Mouse (Mus musculus) right cerebral cortex, postnatal 10 days (tissue): Measurements from ENCODE around the gene Atp5l.

ENCODE experiments used
- DNase-seq, 2 experiments: peaks; one replicate each; pipeline ENCODE4 v3.0.0; 2021; ENCODE audit warnings: low spot score in 2 of 2

Gene Atp5l

DNA sequence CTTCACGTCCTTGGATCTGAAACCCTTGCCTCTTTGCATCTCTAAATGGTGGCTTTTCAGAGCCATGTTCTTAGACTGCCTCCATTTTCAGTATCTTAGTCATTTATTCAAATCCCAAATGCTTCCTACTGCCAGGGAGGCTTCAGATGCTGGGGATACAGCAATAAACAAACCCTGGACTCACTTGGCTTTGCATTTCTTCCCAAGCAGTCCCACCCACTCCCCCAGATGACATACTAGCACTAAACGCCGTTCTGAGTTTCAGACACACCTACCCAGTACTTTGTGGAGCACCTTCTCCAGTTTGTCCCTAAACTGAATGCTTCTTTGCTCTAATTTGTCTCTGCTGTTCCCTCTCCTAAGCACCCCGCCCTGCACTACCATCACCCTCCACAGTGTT lies 23.5 kb downstream of the Atp5l start:
- no peak for DNase-seq

DNA sequence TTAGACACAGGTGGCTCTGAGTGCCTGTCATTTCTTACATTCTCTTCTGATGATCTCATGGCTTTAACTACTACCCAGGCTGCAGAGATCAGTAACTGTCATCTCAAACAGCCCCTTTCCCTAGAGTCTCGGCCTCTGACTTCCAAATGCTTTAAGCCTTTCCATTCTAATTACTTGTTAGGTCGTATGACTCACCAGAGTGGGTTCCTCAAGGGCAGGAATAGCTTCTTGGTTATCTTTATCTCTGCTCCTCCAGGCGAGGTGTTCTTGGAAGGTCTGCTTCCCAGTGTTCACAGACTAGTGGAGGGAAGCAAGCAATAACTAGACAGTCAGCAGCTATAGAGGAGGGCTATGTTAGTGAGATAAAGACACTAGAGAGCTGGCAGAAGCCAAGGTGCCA lies 27.9 kb downstream of the Atp5l start:
- no peak for DNase-seq

DNA sequence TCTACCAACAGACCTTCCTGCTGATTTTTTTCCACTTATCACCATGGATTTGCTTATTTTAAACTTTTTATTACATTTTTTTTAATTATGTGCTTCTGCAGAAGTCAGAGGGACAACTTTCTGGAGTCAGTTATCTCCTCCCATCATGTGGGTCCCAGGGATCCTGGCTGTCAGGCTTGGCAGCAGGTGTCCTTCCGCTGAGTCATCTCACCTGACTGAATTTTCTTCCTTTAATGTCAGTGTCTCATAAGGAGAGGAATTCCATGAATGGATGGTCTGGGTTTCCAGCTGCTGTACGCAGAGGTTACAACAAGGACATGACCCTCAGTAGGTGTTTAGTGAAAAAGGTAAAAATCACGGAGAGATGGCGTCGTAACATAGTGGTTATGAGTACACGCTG lies 29.3 kb downstream of the Atp5l start:
- DNase-seq = no peak

DNA sequence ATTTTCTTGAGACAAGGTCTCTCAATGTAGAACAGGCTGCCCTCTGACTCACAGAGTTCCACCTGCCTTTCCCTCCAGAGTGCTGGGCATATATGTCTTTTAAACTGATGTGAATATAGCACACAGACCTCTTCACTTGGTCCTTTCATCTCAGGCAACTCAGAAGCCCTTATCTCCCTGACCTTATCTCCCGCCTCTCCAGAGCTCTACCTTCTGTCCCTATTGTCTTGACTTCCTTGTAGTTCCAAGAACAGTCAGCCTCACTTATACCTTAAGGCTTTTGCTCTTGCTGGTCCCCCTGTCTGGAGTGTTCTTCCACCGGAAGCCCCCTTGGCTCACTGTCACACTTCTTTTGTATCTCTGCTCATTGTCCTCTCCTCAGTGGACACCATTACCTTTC lies 30.4 kb downstream of the Atp5l start:
- no peak for DNase-seq

DNA sequence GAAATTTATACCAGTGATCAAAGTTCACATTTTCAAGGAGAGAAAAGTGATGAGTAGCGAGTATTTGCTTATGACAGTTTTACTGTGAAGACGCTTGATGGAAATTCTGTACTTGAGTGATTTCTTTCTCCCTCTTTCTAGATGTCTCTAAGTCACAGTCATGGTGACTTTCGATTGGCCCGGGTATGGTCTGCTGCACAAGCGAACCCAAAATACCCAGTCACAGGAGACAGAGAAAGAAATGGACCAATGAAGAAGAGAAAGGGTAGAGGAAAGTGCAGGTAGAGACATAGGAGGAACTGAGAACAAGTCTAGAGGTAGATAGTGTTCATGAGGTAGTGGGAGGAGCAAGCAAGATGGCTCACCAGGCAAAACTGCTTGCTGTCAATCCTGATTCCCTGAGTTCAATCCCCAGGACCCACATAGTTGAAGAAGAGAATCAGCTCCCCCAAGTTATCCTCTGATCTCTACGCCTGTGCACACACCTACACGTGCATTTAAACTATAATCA lies 32.4 kb downstream of the Atp5l start:
- no peak for DNase-seq

DNA sequence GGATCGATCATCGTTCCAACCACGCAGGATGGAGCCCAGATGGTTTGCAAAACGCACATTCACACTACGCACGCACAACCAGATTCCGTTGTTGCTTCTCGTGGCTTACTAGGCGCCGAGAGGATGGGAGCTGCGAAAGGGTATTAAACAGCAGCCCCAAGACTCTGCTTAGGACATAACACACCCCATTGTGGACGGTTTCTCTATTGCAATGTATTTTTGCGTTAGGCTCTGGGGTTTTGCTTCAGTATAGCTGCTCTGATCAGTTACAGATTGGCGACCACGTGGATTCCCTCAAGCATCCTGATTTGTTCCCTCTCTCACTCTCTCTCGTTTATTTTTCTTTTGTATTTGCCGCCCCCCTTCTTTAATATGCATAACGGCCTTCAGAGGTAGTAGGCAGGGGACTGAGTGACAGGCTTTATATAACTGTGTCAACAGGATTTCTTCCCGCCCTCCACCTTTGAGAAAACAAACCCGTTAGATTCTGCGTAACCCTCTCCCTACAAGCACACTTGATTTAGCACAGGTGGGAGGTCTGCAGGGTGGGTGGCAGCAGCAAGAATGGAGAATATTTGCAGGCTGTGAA lies 37.5 kb downstream of the Atp5l start:
- DNase-seq = peak; percentile 72 to 80

DNA sequence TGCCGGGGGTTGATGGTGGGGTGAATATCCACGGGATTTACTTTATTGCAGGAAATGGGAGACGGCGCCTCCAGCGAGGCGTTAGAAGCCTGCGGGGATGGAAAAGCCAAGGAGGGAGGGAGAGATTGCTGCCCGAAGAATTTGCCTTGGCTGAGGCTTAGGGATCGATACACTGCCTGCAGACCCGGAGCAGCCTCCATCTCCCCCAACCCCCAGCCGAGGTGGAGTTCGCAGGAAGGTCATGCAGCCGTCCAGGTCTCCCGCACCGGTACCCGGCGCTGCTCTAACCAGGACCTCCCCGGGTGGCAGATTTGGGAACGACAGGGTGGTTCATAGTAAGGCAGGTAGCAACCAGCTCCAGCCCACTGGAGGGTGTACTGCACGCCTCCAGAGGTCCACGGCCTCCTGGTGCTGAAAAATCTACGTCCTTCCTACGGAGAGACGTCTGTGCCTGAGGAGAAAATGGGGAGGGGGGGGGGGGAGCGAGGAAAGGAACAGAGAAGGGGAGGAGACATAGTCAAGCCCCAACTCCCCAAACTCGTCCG lies 38.0 kb downstream of the Atp5l start:
- DNase-seq = peak; percentile 68 to 77

DNA sequence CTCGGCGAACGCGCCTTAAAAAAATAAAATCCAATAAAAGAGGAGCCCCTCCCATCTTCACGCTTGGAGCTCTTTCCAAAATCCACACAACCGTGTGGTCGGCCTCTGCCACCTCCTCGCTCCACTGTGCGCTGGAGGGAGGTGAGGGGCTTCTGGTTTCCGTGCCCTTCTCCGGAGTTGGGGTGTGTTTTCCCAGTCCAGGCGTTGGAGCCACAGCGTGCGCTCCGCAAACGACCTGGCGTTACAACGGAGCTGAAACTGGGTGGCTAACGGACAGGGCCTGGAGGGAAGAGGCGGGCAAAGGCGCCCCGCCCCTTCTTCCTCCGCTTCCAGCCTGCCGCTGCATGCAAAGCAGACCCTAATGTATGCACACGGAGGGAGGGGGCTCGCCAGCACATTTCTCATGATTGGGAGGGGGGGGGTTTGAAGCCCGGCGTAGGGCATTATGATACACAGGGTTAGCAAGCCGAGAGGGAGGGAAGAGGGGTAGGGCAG lies 38.6 kb downstream of the Atp5l start:
- peak; percentile 89 to 91 for DNase-seq

DNA sequence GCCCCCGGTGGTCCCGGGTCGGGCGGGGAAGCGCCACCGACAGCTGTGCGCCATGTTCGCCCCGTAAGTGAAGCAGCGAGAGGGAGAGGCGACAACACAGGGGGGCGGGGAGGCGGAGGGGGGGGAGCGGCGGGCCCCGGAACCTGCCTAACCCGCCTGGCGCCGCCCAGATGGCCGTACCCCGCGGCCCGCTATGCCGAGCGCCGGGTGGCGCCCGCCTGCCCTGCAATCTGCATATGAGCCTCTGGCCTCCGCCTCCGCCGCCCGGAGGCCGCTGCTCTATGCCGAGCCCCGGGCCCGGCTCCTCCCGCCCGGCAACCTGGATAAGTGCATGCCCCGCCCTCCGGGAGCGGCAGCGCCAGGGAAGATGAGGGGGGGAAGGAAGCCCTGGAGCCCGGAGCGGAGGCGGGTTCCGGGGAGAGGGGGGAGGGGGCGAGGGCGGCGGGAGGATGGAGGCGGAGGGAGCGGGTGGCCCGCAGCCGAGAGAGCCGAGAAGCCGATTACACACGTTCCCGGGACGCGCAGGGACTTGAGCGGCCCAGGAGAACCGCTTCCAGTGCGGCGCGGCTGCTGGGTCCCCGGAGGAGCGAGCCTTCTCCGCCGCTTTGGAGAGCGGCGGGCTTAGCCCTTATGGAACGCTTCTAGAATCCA lies 39.2 kb downstream of the Atp5l start, which contains the start of gene Kmt2a:
TSS of gene Kmt2a (minus strand) at position 76 of the 651 bp plus-strand sequence.
- DNase-seq = peak; percentile 97 to 98

DNA sequence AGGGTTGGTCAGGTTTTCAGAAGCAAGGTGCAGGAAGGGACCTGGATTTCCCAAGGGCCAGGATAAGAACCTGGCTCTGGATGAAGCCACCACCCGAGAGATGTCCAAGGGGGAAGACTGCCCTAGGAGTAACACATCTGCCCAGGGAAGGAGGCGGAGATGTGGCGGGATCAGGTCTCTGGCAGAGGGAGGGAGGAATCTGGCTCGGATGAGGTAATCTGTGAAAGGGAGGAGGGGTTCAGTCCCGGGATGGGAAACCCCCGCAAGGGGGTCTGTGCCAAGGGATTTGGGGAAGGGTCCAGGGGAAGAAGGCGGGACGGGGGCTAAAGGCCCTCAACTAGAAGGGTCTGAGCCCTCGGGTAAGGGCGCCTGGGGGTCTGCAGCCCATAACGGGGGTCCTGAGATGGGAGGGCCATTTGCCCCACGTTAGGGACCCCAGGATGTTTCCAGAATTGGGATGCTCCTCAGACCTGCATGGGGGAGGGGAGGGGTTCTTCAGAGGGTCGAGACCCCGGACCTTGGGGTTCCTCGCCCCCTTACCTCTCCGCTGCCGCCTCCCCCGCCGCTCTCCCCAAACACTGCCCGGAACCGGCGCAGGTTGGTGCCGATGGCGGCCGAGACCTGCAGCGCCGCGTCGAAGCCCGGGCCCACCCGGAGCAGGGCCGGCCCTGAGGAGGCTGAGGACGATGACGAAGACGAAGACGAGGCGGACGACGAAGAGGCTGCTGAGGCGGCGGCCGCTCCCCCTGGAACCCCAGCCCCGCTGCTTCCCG lies 40.0 kb downstream of the Atp5l start:
- peak; percentile 56 to 57 for DNase-seq

DNA sequence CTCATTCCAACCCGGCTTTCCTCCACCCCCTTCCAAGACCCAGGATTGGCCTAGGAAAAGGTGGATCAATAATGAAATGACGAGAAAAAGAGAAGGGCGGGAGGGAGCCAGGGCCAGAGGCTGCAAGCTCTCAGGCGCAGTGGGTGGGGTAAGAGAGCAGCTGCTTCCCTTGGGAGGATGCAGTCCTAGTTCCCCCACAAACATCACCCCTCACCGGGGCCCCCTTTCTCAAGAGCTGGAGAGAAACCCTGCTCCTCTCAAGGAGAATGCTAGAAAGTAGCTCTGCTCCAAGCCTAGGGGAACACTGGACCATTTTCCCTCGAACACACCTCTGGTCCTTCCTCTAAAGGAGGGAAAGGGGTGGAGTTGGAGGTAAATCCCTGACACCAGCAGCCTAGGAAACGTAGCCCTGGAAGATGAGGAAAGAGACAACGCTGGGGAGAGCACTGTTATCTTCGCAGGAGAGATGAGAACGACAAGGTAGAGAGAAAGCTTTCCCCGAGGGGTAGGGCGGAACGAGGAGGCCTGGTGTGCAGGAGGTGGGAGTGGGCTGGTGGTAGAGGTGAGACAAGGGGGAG lies 40.8 kb downstream of the Atp5l start:
- DNase-seq = no peak

DNA sequence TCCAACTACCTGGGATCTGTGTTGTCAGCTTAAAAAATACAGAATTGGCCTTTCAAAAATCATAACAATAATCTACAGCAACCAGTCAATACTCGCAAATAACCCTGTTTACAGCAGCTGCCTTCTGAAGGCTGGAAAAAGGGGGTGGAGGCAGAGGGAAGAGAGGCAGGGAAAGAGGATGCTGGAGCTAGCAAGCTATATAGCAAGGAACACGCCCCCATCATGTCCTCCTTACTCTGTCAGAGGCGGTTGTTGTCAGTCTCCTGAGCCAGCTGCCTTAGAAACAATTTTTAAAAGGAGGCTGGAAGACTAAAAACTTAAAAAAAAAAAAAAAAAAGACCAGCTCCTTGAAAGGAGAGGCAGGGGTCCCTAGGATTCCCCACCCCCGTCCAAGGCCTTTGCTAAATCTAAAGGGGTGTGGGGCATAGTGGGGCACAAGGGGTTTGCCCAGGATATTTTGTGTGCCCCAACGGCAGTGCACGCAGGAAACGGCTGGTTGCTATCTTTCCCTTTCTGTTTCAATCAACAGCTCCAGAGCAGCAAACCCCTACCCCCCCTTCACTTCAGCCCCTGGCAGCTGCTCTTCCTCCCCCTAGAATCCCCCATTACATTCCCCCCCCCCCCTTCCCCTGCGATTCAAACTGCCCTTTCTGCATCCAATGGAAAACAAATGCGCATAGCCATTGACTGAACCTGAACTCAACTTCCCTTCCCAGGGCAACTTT lies 41.6 kb downstream of the Atp5l start:
- no peak for DNase-seq

DNA sequence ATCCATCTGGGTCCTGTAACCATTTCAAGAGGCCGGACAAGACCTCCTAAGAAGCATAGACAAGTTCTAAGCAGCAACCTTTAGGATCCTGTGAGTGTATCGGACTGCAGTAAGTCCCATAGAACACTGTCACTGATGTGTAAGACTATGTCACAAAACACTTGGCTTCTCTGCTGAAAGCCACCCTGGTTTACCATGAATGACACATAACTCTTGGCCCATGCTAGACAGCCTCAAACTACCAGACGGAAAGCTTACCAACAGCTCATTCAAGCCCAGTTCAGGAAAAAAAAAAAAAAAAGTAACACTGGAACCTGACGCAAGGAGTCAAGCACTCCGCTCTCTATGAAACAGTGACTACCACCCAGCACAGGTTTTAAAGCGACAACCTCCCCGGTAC lies 42.9 kb downstream of the Atp5l start:
- DNase-seq = no peak

DNA sequence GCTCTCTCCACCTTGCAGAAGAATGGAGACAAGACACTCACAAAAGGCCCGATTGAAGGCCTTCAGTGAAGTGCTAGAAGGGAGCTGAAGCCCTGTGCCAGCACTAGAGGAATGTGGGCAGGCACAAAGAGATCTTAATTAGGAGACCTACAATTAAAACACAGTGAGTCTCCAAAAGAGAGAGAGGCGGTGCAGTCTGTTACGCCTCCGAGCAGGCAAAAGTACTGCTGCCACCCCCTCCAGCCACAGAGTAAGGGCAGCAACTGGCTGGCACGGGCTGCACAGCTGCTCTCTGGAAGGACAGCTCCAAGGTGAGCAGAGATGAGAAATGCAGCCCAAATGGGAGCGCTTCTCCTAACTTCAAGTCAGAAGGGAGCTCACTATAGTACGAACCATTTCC lies 45.1 kb downstream of the Atp5l start:
- peak; percentile 40 to 52 for DNase-seq

DNA sequence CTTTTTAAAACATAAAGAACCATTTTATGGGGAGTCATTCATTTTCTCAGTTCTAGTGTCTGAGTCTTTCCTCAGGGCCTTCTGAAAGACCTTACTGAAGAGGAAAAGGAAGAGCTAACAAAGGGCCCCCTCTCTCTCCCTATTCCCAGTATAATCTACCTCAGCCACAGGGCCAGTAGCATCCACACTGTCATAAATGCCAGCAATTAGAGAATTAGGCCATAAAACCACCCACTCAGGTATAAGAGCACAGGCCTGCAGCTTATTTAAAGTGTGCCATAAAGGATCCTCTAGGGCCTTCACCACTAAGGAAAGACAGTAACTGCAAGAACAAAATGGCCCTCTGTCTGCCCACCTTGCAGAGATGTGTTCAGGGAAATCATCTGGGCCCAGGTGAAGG lies 46.3 kb downstream of the Atp5l start:
- DNase-seq = no peak

DNA sequence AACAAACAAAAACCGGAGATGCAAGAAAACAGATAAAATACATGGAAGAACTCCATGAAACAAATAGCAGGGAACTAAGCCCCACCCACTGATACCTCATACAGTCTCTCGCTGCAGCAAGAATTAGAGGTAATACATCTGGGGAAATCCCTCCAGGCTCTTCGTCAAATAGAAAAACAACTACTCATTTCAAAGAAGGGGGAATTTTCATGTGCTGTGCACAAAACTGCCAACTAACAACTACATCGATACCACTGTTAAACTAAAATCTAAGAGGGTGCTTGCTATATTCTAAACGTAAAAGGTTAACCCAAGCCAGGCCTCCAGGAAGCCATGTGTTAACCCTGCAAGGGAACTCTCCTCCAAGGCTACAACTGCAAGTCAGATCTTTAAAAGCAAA lies 46.9 kb downstream of the Atp5l start:
- DNase-seq = no peak

DNA sequence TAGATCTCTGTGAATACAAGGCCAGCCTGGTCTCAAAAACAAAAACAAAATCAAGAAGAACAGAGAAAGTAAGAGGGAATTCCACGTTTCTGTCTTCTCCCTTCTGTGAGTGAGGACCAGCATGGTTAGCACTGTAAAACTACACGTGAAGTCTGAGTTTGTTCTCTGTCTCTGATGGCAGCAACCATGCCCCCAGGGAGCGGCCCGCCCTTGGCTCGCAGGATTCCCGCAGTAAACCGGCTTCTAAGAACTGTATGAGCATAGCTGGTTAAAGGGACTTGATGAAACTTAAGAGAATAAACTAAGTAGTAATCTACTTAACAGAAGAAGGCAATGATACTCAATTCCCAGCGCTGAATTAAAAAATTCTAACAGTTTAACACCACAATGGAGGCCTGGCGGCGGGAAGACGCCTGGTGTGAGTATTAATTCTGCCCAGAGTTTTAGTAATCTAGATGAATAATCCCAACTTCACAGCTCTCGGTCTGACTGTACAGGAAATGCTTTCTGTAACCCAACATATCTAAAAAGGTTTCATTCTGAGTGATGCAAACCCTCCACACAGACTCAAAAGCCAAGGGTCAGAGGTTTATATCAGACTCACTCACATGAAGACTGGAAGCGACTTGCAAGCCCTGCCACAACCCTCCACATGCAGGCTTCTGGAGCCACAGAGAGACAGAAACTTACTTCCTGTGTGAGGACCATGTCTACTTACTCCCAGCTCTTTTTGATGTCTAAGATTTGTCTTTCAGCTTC lies 52.0 kb downstream of the Atp5l start:
- DNase-seq = no peak

DNA sequence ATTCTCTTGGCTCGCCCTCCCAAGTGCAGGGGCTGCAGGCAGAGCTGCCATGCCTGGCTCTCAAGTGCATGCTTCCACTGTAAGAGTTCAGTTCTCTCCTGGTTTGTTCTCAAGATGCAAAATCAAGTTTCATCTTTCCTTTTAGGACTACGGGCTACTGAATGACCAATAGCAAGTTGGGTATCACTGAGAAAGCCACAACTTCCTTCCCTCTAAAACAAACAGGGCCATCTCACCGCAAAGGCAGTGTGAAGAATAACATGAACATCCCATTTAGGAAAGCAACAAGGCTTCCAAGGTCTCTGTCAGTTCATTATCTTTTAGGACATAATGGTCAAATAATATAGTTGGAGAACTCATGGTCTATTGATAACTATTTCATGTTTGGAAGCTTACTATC lies 52.9 kb downstream of the Atp5l start:
- DNase-seq = no peak

DNA sequence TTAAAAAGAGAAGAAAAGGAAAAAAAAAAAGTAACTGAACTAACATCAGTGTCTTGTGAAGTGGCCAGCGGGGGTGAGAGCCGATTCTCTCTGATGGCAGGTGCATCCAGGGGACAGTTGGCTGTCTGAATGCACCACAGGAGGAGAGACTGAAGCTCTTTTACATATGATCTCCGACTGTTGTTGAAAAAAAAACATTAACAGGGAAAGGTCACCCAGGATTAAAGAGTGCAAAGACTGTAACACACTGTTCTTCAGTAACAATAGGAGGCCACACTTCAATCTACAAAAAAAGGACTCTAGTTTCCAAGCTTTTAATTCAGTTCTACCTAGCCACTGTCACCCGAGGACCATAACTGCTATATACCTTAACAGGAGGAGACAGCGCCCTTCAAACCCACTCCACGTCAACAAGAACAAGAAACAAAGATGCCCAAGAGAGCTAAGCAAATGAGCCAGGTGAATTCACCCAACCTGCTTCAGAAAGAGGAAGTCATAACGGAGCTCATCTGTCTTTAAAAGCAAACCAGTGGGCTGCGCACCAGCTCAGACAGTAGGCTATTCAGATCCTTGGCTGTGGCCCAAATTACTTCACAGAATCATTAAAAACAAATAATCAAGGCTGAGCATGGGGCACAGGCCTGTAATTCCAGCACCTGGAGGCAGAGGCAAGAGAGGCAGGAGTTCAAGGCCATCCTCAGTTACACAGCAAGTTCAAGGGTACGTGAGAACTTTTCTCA lies 53.9 kb downstream of the Atp5l start:
- no peak for DNase-seq
